Mouse (Mus musculus) R1 (cell line): Measurements from ENCODE around the gene Stk32b.

Experiments used
- DNase-seq: peaks from one replicate; pipeline ENCODE4 v3.0.0-alpha.2; 2018; ENCODE audit warnings: low read depth, low spot score

The Stk32b gene

DNA sequence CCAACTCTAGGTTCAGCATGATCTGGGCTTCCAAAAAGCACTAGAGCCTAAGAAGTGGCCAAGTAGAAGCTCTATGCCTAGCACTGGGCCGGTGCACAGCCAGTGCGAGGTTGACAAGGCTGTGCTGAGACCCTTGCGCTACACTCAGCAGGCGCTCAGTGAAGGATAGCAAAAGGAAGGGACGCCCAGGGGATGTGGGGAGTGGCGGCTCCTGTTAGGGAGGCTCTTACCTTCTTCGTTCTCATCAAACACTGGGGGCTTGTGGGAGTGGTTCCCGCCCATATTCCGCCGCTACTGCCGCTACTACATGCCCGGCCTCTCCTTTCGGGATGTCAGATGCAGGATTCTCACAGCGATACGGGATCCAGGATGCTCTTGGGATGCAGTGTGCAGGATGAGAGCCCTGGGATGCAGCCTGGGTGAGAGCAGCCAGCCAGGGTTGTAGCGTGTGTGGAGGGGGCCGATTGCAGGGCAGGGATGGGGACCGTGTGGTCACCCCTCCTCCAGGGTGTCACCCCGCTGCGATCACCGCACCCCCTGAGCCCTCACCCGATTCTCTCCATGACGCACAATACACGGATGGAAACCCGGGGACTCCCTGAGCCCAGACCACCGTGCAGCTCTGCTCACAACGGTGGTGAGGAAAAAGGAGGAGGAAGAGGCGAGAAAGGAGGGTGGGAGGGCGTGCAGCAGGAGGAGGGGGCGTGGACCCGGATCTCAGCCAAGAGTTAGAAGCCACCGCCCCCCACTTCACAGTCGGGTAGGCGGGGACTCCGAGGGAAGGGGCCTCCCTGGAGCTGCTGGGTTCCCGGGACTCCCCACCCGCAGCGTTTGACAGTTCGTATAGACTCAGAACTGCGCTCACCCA is at the start of gene Stk32b:
Gene Stk32b, minus strand, starts transcription at position 667 of the 868 bp plus-strand sequence.
- peak; percentile 81 for DNase-seq

GRCm38 (mm10) chr5:37765851-37766250 is 48.9 kb upstream of the Stk32b start:
- DNase-seq: no peak

DNA sequence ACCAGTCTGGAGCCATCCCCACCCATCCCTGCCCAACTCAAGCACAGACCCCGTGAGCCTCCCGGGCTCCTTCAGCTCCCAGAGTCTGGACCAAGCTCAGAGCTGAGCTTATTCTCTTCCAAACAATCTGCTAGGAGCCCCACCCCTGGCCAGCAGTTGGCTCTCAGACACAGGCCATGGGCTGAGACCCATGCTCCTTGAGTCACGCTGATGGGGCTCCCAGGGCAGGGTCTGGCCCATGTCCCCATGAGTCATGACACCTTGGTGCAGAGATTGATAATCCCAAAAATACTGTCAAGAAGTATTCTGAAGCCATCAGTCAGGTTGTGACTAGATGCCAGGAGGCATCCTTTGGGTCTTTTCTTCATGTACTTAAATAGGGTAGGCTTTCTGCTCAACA is 45.1 kb upstream of the Stk32b start:
- DNase-seq: no peak

GRCm38 (mm10) chr5:37753366-37753765 is 36.4 kb upstream of the Stk32b start:
- DNase-seq: no peak

GRCm38 (mm10) chr5:37752027-37752967 is 35.3 kb upstream of the Stk32b start:
- DNase-seq: peak; percentile 72

DNA sequence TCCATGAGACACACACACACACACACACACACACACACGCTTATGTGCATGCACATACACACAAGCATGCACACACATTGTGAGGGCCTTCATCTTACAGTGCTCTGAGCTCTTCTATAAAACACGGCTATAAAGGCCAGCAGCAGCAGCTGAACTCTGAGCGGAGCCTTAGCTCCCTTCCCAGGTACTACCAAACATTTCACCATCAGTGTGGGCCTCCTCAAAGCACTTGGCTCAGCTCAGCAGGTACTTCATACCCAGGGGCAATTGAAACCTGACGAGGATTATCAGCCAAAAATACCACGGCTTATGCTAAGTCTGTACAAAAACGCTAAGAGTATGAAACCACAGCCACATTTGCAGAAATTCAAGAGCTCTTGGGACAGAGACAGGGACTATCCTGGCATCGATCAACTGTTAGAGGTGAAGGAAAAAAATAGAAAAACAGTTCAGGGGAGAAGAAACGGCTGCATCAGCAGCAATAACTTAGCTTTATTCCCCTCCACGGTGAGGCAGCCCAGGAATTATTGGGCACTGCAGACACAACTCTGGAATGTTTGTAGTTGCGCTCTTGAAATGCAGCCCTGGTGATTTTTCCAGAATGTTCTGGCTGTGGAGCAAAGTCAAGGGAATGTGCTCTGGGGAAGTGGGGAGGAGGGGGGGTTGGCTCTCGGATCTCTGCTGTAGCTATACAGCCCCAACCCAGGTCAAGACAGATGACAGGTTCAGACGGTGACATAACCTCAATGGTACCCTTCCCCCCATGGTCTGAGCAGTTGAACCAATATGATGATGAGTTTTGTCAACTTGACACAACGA is 27.1 kb upstream of the Stk32b start:
- DNase-seq: no peak

GRCm38 (mm10) chr5:37736213-37736612 is 19.2 kb upstream of the Stk32b start:
- peak; percentile 17 for DNase-seq

GRCm38 (mm10) chr5:37735224-37735623 is 18.3 kb upstream of the Stk32b start, which contains the start of gene Cytl1:
Gene Cytl1, plus strand, starts transcription at chr5:37735519.
- no peak for DNase-seq

- DNase-seq: no peak
Measured at GRCm38 (mm10) chr5:37730781-37731180, 13.8 kb upstream of the Stk32b start.

- no peak for DNase-seq
Measured at GRCm38 (mm10) chr5:37725220-37725886, 8.4 kb upstream of the Stk32b start.

DNA sequence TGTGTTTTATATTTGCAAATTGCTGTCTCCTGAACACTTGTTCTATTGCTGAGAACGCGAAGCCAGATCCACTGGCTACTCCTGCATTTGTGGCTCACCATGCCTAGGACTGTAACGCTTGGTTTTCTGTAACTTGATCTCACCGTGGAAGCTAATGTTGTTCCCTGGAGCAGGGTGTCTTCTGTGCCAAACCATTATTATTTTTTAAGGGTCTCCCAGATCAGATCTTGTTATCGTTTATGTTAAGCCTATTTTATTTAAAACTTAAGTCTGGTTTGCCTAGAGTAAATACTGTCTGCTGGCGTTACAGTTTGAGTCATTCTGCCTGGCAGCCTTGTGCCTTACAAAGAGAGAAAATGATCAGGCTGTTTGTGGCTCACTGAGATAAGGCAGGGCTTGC is 3.7 kb upstream of the Stk32b start:
- no peak for DNase-seq

DNA sequence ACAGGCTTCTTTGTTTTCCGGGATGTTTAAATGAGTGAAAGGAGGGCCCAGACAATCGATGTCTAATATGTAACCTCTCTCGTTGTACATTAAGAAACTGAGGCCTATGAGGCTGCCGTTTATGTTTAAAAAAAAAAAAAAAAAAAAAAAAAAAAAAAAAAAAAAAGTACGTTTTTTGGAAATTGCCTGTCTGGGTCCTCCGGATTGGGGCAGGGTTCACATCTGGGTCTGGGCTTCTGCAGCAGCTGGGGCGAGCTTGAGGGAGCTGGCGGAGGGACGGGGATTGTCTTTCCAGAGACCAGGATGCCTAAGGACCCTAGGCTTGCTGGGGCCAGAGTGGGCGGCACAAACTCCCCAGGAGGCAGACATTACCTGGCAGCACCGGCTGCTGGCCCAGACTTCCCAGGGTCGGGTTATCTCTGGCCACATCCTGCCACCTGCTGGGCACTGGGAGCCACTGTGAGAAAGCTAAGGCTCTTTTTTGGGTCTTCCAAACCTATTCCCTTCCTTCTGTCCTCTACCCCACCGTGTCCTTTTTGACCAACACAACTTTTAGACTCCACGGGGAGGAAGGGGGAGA is 503 bp upstream of the Stk32b start:
- DNase-seq: peak; percentile 37

- peak; percentile 24 for DNase-seq
Measured at GRCm38 (mm10) chr5:37709257-37709904, 7.6 kb downstream of the Stk32b start.

DNA sequence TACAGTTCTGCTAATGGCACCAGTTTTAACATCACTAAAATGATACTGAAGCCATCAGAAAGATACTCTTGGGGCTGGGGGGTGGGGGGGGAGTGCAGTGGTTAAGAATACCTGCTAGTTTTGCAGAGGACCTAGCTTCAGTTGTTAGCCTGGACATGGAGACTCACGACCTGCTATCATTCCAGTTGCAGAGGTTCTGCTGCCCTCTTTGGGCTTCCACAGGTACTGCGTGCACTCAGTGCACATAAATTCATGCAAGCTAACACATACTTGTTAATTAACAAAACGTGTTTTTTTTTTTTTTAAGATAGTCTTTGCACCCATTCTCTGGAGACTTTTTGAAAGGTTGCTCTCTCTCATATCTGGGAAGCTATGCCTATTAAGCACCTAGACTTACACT is 8.8 kb downstream of the Stk32b start:
- DNase-seq: peak; percentile 55

- DNase-seq: peak; percentile 8
Measured at GRCm38 (mm10) chr5:37704962-37705361, 12.0 kb downstream of the Stk32b start.

- DNase-seq: no peak
Measured at GRCm38 (mm10) chr5:37699757-37700156, 17.2 kb downstream of the Stk32b start.

- DNase-seq: no peak
Measured at GRCm38 (mm10) chr5:37697286-37697685, 19.7 kb downstream of the Stk32b start.

GRCm38 (mm10) chr5:37695773-37696172 is 21.2 kb downstream of the Stk32b start:
- DNase-seq: peak; percentile 56

DNA sequence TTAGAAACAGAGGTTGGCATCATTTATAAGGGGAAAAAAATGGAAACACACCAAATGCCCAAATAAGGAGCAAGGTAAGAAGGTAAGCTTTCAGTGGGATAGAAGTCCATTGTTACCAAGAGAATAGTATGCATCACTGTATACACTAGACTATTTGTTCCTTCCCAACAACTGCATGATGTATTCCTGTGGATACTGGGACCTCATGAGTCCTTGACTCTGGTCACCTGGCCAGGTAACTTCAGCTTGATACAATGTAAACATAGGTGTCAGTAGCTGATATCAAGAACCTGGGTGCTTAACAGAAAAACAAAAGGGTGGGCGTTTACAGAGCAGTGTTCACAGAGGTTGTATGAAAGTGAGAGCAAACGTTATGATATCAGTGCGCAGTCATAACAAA is 24.2 kb downstream of the Stk32b start:
- DNase-seq: no peak

GRCm38 (mm10) chr5:37670781-37671180 is 46.2 kb downstream of the Stk32b start:
- no peak for DNase-seq
